Mouse (Mus musculus) liver, postnatal 0 days (tissue): ENCODE results near the gene Sema3f.

Source experiments
- CTCF ChIP-seq: sonication (generic); IDR thresholded peaks from 2 replicates; pipeline ENCODE4 v1.5.1; 2016; ENCODE audit warnings: antibody characterized with exemption, low read depth
- EP300 ChIP-seq: IDR thresholded peaks from 2 replicates; pipeline ENCODE4 v1.6.1; 2016; ENCODE audit warnings: antibody characterized with exemption, low read depth, mild to moderate bottlenecking

DNA sequence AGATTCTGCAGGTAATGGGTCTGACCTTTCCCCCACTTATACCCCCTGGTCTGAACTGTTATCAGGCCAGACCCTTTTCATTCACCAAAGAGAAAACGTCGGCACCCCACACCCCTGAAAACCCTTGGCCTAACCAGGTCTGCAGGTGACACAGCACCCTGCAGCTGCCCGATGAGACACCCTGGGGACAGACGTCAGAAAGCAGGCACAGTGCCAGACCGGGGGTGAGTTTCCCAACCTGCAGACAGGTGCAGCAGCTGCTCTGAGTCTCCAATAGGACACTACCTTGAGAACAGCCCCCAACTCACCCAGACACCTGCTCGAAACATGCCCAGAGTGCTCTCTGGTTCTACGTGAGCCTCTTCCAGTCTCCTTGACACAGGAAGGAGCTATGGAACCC lies 21.3 kb downstream of the Sema3f start:
- TF ChIP-seq CTCF = no peak
- no peak for TF ChIP-seq EP300
